Mouse (Mus musculus) embryo, embryonic 9.5 days (tissue): ENCODE measurements around the gene Dnajb11.

Experiments used
- DNase-seq: peaks from one replicate; pipeline ENCODE4 v3.0.0-alpha.2; 2017; ENCODE audit errors: extremely low spot score

Dnajb11 gene

DNA sequence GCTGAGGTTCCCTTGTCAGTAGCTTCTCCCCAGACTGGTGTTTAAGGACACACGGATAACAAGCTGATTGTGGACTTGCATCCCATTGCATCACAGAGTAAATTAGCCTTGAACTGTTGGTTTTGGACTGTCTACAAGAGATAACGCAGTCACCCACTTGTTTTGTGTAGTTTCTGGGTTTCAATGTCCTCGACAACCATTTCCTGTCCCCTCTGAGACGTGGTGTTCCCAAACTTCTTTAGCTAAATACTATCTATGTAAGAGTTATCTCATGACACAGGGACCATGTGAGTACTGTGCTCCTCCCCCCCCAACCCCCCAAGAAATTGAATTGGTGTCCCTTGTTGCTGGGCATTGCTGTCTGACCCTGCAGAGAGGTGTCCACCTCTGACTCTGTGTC, 23.8 kb downstream of the Dnajb11 start:
- no peak for DNase-seq

DNA sequence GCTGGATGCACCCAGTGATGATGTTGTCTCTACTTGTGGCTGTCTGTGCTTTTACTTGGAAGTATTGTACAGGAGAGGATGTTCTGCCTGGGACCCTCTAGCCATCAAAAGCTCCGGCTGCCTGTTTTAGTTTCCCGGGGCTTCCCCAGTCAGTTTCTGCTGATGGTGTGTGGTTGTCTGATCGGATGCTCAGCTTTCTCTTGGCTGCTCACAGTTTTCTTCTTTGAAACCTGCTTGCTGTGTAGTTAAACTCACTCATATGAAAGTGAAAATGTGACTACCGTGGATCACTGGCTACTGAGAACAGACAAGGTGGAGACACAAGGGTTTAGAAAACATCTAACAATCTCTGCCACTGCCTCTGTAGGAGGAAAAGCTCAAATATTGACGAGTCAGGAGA, 25.8 kb downstream of the Dnajb11 start:
- DNase-seq: no peak

DNA sequence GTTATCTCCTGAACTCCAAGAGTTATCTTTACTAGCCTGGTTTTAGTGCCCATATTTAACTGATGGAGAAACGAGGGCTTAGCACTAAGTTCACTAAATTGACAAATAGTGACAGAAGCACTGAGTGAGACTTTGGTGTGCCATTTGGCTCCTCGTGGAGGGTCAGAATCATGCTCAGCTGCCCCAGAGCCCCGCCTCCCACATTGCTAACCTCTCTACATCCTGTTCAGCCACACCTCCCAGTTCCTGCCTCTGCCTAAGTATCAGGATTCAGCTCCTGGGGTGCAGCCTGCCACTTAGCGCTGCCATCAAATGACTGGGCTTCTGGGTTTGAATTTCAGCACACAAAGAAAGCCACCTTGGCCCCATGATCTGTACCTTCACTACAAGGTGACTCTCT, 27.7 kb downstream of the Dnajb11 start:
- DNase-seq: no peak

DNA sequence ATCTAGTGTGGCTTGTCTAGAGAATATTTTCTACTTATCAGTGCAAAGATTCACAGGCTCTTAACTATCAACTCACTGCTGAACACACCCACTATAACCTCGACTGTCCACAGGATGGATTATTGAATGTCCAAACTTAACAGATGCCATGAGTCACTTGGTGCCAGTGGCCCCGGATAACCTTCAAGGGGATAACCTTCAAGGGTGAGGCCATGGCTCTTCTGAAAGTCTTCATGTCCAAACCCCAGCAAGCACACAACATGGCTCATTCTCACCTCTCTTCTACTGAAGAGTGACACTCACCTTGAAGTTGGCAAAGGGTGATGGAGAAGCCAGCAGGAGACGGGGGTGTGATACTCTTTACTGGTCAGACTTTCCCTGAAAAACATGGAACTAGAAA, 29.1 kb downstream of the Dnajb11 start:
- DNase-seq: no peak

DNA sequence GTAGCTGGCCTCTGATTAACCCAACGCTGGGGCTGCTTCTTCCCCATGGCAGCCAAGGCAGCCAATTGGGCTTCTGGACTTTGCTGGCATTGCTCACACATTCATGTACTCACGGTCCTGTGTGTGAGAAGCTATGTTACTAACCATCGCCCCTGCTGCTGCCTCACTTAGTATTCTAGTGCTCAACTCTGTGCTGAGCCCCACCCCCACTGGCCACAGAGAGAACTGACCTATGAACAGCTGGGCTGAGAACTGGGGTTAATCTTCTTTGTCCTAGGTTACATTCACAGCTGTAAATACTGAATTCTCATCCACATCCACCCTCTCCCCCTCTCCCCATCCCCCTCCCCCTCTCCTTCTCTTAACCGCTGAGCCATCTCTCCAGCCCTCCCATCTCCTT, 31.2 kb downstream of the Dnajb11 start:
- no peak for DNase-seq

DNA sequence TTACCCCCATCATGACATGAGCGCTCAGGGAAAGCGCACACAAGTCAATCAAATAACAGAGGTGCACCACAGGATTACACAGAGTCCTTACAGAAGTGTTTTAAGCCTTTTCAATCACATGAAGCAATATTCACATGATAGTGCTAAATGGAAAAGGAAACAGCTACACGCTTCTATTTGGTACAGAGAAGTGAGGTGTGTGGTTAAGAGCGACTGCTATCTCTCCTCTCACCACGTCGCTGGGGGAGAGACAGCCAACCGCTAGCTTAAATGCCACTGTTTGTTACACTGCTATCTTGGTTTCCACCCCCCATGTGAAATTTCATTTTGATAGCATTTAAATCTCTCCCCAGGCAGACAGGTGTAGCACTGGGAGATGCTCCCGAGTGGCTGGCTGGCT, 32.1 kb downstream of the Dnajb11 start:
- no peak for DNase-seq

DNA sequence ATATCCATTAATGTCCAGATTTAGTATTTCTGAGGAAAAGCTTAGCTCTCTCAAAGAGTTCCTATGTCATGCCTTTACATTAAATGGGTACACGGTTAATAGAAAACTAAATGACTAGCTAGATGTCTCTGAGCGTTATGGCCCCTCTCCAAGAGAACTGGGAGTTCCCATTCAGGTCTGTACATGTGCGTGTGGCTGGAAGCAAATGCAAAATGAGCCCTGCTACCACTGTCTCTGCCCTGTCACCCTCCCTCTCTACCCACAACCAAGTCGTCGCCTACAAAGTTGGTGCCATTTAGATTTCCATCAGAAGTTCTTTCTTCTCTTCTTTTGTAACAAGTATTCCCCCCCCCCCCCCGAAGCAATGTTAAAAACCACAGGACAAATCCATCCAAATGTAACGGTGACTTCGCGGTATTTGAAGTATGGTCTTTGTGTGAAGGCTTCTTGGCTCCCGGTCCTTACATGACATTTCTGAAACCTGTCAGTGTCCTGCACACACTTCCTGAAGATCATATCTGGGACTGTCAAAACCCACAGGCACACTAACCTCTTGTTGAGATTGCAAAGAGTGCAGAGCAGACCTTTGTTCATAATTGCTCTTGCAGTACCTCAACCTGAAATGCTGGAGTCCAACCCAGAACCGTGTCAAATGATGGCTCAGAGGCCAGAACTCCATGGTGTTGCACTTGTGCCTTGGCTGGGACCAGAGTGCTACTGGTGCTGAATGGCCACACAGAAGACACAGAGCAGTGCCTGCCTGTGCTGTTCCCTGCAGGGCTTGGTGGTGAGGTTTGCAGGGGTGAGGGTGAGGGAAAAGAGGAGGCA, 33.3 kb downstream of the Dnajb11 start, which contains the start of gene Ahsg:
Gene Ahsg (plus strand): TSS at position 595 of the 828 bp plus-strand sequence.
- DNase-seq: no peak

DNA sequence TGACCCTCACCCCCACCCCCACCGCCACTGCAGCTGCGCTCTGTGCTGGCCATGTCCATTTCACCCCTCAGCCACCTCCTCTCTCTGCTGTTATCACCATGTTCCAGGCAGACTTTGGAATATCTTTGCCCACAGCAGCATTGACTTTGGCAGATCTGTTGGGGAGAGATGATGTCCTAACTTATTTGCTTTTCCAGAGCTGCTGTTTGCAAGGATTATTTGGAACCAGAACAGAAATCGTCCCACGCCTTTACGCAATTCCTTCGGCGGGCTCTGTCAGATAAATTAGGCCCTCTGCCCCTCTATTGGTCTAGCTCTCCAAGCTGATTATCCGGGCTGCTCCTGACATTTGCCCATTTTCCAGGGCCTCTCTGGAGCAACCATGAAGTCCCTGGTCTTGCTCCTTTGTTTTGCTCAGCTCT, 34.1 kb downstream of the Dnajb11 start:
- no peak for DNase-seq

DNA sequence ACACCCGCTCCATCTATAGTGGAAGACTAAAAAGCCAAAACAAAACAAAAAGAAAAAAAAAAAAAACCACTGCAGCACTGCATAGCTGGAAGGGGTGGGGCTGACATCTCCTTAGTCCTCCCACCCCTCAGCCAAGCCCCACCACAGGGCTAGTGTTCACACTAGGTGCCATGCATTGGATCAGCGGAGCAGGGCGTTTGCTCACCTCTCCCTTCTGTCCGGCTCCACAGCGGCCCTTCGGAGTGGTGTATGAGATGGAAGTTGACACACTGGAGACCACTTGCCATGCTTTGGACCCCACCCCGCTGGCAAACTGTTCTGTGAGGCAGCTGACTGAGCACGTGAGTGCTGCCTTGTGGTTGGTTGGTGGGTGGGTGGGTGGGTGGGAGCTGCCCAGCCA, 36.5 kb downstream of the Dnajb11 start:
- no peak for DNase-seq

DNA sequence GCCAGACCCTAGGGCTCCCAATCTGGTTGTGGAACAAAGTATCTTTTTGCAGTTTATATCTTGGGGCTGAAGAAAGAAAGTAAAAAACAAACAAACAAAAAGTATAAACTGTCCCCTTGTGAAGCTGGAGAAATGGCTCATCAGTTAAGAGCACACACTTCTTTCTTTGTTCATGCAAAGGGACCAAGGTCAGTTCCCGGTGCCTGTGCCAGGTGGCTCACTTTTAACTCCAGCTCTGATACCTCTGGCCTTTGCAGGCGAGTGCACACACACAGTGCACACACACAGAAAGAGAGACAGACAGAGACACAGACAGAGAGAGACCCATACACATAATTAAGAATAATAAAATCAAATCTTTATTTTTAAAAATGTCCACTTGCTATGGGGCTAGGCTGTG, 39.0 kb downstream of the Dnajb11 start:
- no peak for DNase-seq

DNA sequence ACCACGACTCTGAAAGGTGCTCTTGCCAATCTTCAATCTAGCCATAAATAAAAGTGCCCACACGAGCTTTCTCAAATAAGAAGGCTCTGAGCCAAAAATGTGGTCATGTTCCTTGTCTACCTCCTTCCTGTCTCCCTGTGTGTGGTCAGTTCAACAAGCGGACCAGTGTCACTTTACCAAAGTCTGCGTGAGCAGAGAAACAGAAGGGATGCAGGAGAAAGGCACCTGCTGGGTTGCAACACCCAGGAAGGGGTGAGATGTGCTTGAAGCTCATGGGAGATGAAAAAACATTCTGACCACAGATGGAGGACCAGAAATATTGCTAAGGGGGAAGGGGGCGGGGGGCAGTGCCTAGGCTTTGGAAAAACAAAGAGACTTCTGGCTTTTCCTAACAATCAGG, 41.7 kb downstream of the Dnajb11 start:
- DNase-seq: no peak

DNA sequence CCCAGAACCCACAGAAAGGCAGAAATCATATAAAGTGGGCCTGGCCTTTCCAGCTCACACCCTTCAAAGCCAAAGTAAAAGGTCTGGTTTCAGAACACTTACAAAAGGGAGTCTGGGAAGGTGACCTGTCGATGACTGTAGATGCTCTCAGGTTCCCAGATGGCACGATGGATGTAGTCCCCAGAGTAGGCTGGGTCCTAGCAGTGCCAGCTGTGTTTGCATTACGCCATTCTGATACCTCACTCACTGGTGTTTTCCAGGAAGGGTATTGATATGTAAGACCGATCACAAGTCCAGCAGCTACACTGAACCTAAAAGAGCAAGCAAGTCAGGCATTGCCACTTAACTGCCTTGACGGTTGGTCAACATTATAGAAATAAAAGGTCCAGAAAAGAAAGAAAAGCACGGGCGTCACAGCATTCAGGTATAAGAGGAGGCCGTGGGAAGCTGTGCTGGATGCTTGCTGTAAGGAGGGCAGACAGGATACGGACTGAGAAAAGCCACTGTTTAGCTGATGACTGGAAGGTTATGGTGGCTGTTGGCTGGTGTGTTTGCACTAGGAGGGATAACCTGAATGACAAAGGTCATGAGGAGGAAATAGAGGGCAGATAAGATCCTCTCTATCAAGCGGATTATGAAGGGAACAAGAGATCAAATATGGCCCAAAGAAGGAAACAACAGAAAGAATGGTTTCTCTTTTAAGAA, 42.4 kb downstream of the Dnajb11 start:
- no peak for DNase-seq

DNA sequence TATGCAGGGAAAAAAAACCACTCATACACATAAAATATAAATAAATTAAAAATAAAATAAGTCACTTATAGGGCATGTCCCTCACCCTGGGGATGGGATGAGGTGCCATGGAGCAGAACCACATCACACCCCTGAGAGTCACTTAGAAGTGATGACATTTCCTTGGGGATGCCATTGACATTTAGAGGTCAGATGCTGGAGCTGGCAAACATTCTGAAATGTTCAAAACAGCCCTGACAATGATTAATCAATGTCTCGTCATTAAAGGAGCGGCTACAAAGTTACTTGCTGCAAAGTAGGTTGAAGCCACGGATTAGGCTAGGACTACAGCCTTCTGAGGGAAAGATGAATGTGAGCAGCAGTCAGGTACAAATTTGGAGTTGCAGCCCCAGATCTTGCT, 43.7 kb downstream of the Dnajb11 start:
- no peak for DNase-seq

DNA sequence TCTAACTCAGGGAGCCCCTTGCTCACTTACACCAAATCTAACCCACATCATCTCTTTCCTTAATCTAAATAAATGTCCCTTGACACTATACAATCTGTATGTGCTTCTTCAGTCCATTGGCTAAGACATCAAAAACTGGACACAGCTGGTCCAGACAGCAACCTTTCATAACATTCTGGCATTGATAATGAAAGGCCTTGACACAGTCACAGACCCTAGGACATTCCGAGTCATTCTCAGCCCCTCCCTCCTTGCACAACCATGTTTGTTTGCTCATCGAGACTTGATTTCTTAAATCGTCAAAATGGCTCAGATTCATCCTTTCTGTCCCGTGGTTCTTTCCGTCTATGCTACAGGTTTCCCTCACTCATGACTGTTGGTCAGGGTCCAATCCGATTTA, 51.6 kb downstream of the Dnajb11 start:
- no peak for DNase-seq

DNA sequence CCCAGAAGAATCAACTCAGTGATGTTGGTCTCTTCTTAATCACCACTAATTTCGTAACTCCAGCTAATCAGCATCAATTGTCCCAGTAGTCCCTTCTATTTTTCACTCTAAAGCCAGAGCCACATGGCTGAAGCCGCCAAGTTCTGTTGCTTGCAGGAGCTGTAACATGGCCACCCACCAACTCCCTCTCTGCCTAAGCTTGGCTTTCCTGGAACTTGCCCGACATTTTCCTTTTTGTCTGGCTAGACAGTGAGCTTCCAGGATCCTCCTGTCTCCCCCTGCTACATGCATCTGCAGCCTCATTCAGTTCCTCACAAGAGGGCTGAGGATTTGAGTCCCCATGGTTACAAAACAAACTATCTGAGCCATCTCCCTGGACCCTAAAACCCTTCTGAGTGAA, 54.3 kb downstream of the Dnajb11 start:
- no peak for DNase-seq

DNA sequence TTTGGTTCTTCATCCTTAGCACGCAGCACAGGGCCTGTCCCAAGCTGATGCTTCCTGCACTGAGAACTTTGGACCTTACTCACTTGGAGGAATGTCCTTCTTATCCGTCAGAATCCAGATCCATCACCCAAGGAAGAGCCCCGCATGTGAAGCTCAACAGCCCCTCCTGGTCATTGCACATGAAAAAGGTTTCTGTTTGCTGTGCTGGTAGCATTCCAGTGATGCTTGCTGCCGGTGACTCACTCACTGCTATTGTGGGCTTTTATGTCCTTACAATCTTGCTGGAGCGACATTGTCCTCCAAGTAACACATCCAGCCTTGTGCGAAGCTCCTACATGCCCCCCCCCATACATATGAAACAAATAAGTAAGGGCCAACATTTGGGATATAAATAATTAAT, 55.2 kb downstream of the Dnajb11 start:
- DNase-seq: no peak

DNA sequence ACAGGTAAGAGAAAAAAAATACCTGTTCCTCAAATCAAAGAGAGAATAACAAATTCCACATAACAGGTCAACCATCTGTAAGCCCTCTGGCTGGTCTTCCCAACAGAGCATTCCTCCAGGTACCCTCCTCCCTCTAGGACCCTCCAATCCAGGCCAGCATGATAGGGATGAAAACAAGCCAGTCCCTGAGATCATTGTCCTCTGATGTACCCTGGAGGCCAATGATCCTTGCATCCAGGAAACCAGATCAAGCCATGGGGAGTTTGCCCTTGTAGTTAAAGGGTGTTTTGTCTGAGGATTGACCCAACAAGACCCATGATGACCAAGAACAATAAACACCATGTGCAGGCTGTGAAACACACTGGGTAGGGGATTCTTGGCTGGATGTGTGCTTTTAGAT, 56.6 kb downstream of the Dnajb11 start:
- no peak for DNase-seq

DNA sequence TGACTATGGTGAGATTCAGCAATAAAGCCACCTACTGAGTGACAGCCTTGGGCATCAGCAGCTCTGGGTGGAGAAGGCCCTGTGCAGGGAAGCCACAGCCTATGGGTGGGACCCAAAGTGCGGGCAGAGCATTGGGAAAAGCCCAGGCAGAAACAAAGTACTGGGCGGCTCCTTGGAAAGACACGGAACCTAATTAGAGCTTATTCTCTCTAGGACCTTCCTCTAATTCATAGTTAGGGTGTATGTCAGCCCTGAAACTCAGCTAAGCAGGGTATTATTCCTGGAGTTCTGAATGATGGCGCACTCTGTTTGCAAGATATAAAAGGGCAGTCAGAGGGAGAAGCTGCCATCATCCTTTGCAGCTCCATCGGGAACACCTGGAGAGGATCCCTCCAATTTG, 60.4 kb downstream of the Dnajb11 start, which contains the start of gene Fetub:
Gene Fetub (plus strand): TSS at position 301 of the 400 bp plus-strand sequence.
- DNase-seq: no peak

DNA sequence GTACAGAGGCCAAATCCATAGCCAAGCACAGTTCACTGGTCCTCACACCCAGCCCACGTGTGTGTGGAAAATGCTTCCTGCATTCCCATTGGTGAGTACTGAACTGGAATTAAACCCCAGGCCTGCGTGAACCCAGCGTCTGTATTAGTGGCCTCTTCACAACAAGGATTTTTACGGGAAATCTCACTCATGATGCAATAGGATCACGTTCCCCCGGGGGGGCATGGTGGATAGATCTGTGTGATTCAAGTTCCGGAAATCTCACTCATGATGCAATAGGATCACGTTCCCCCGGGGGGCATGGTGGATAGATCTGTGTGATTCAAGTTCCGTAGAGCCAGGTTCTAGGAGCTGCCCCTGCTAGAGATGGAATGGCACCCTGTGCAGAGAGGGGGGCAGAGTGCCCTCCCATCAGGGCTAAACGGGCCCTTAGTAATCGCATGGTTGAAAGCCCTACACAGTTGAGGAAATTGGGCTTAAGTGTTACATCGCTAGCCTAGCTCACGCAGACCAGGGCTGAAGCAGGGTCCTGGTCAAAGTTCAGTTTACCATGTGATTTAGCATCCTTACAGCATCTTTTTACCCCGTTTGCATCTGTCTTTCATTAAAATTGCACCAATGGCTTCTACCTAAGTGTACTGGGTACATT, 61.1 kb downstream of the Dnajb11 start:
- no peak for DNase-seq

DNA sequence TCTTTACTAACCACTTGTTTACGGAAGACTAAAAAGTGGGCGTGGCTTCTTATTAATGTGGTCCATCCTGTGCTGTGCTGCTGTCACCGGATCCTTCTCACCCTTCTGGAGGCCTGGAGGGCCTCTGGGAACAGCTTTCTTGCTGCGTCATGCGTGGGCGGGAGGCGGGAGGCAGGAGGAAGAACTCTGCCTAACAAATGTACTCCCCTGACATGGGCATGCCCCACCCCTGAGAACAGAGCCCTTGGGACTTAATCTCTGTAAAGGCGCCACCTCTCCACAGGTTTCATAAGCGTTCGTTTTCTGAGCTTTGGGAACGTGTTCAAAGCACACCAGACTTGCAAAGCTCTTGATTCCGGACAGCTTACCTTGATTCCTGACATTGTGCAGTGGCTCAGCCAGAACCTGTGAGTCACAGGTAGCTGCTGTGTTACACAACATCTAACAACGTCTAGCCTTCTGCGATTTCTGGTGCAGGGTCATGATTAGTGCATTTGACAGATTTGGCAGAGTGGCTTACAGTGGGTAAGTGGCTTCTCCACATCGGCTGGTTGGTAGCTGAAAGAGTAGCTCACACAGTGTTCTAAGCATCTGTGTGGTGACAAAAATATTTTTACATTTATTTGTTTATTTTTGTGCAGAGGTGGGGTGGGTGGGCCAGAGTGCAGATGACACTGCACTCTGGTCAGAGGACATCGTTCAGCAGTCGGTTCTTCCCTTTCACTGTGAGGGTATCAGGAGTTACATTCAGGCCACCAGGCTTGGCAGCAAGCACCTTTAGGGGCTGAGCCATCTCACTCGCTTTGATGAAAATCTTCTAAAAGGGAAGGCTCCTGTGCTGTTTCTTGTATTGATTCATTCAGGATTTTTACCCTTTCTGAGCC, 62.6 kb downstream of the Dnajb11 start:
- DNase-seq: no peak

DNA sequence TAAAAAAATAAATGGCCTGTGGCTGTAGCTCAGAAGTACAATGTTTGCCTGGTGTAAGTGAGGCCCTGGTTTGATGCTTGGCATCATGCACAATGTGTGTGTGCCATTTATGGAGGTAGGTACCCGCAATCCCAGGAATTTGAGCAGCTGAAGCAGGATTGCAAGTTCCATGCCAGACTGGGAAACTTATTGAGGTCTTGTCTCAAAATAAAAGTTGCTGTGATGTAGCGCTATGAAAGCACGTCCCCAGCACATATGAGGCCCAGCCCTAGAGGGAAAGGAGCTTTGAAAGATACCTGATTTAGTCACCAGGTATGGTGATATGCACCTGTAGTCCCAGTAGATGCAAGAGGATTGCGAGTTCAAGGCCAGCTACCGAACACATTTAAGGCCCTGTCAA, 64.1 kb downstream of the Dnajb11 start:
- no peak for DNase-seq

DNA sequence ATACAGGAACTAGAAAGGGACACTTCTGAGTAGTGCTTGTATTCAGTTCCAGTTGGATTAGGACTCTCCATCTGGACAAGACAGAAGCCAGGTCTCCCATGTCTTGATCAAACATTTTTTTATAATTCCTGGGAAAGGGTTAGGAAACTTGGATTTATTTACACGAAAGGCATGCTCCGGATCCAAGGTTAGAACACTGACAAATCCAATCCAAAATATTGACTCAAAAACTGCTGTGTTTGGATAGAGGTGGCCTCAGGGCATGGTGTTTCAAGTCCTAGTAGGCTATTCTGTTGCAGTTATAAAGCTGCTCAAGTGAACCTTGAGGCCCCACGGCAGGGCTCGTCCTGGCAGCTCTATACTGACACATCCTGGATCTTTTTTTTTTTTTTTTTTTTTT, 64.8 kb downstream of the Dnajb11 start:
- no peak for DNase-seq
